Mouse (Mus musculus) lung, postnatal 36 days (tissue): Measurements from ENCODE around the gene Clec2d.
"Not testable (repeated sequence)": the region's sequence is repeated elsewhere in the genome, so short reads cannot be mapped to it uniquely, and the experiment has no call there.

Experiments used
- DNase-seq: peaks from one replicate; pipeline ENCODE4 v3.0.0; 2022; ENCODE audit warnings: mixed read lengths

The Clec2d gene

GRCm38 (mm10) chr6:129180403-129181169, at the start of gene Clec2d:
TSS of gene Clec2d (plus strand) at chr6:129180615.
- DNase-seq, result peak; percentile 98

- DNase-seq, result no peak
These were observed 47.6 kb upstream of the Clec2d start for GRCm38 (mm10) chr6:129132604-129133341.

- DNase-seq, result peak; percentile 51
These were observed 33.6 kb upstream of the Clec2d start for GRCm38 (mm10) chr6:129146812-129147211.

- DNase-seq, result peak; percentile 68
These were observed 20.3 kb upstream of the Clec2d start for GRCm38 (mm10) chr6:129160103-129160502.

GRCm38 (mm10) chr6:129161136-129161535, 19.3 kb upstream of the Clec2d start:
- peak; percentile 18 for DNase-seq

- no peak for DNase-seq
These were observed 18.5 kb upstream of the Clec2d start for GRCm38 (mm10) chr6:129161951-129162350.

GRCm38 (mm10) chr6:129162587-129163159, 17.7 kb upstream of the Clec2d start:
- no peak for DNase-seq

- no peak for DNase-seq
These were observed 16.8 kb upstream of the Clec2d start for GRCm38 (mm10) chr6:129163606-129164005.

- DNase-seq, result no peak
These were observed 9.5 kb upstream of the Clec2d start for GRCm38 (mm10) chr6:129170925-129171324.

GRCm38 (mm10) chr6:129171675-129172074, 8.7 kb upstream of the Clec2d start:
- DNase-seq, result peak; percentile 49

- no peak for DNase-seq
These were observed 5.6 kb upstream of the Clec2d start for GRCm38 (mm10) chr6:129174836-129175235.

GRCm38 (mm10) chr6:129175612-129176011, 4.8 kb upstream of the Clec2d start:
- DNase-seq, result no peak

- no peak for DNase-seq
These were observed 3.8 kb upstream of the Clec2d start for GRCm38 (mm10) chr6:129176621-129177020.

- DNase-seq, result no peak
These were observed 1.1 kb upstream of the Clec2d start for GRCm38 (mm10) chr6:129179281-129179680.

- not testable (repeated sequence) for DNase-seq
These were observed 584 bp upstream of the Clec2d start for GRCm38 (mm10) chr6:129179831-129180230.

GRCm38 (mm10) chr6:129181249-129181648, 834 bp downstream of the Clec2d start:
- no peak for DNase-seq

GRCm38 (mm10) chr6:129181683-129182082, 1.3 kb downstream of the Clec2d start:
- DNase-seq, result peak; percentile 81

GRCm38 (mm10) chr6:129182518-129182917, 2.1 kb downstream of the Clec2d start:
- peak; percentile 19 for DNase-seq

GRCm38 (mm10) chr6:129184001-129184400, 3.6 kb downstream of the Clec2d start:
- not testable (repeated sequence) for DNase-seq

- DNase-seq, result no peak
These were observed 4.4 kb downstream of the Clec2d start for GRCm38 (mm10) chr6:129184788-129185187.

- DNase-seq, result no peak
These were observed 5.6 kb downstream of the Clec2d start for GRCm38 (mm10) chr6:129186022-129186421.

- no peak for DNase-seq
These were observed 6.2 kb downstream of the Clec2d start for GRCm38 (mm10) chr6:129186457-129187199.

GRCm38 (mm10) chr6:129187200-129187651, 6.8 kb downstream of the Clec2d start:
- no peak for DNase-seq
